Mouse (Mus musculus) liver, postnatal 0 days (tissue): ENCODE data around the gene Sez6l.

Experiments used
- CTCF ChIP-seq: sonication (generic); IDR thresholded peaks from 2 replicates; pipeline ENCODE4 v1.5.1; 2016; ENCODE audit warnings: antibody characterized with exemption, low read depth
- EP300 ChIP-seq: IDR thresholded peaks from 2 replicates; pipeline ENCODE4 v1.6.1; 2016; ENCODE audit warnings: antibody characterized with exemption, low read depth, mild to moderate bottlenecking

- TF ChIP-seq CTCF (no peak), EP300 (no peak)
Observed at GRCm38 (mm10) chr5:112438535-112438934, 138.4 kb downstream of the Sez6l start.
